Mouse (Mus musculus): ENCODE results near the gene Mcemp1. TPM values are rescaled to one million over a fixed set of nuclear protein-coding genes. Genes with fewer than 3 reads are reported as not detected.

Gene Mcemp1
- not detected for polyA plus RNA-seq (2015; fragmentation: Illumina TruSeq; extraction: RNeasy Lipid Tissue Mini Kit (QIAGEN cat#74804); ENCODE audit: insufficient read depth, low read depth, low replicate concordance)

GRCm38 (mm10) chr8:3665507-3665906 lies at the start of gene Mcemp1:
Mcemp1 (plus strand) TSS chr8:3665754.

GRCm38 (mm10) chr8:3621199-3621970 lies 44.2 kb upstream of the Mcemp1 start, which contains the start of the genes Xab2 and Pet100:
Xab2 (minus strand) TSS chr8:3621316.
Pet100 (plus strand) TSS chr8:3621548.

GRCm38 (mm10) chr8:3625445-3625844 lies 40.1 kb upstream of the Mcemp1 start, which contains the start of gene Pcp2:
Pcp2 (minus strand) TSS chr8:3625545.

GRCm38 (mm10) chr8:3630647-3631477 lies 34.7 kb upstream of the Mcemp1 start, which contains the start of gene Stxbp2:
Stxbp2 (plus strand) TSS chr8:3630955.

GRCm38 (mm10) chr8:3655526-3655925 lies 10.0 kb upstream of the Mcemp1 start, which contains the start of gene Retn:
Retn (plus strand) TSS chr8:3655770.

GRCm38 (mm10) chr8:3671980-3672491 lies 6.5 kb downstream of the Mcemp1 start, which contains the start of gene Fcor:
Fcor (minus strand) TSS chr8:3672362.

GRCm38 (mm10) chr8:3676131-3676992 lies 10.8 kb downstream of the Mcemp1 start, which contains the start of gene Trappc5:
Trappc5 (plus strand) TSS chr8:3676299.

GRCm38 (mm10) chr8:3694121-3694520 lies 28.6 kb downstream of the Mcemp1 start, which contains the start of gene Fcer2a:
Fcer2a (minus strand) TSS chr8:3694175.

Other genes starting within 250 kb of the Mcemp1 start
- 7.6 TPM for gene Pex11g, start 198.1 kb upstream of the Mcemp1 start, polyA plus RNA-seq (2015; fragmentation: Illumina TruSeq; extraction: RNeasy Lipid Tissue Mini Kit (QIAGEN cat#74804); ENCODE audit: insufficient read depth, low read depth, low replicate concordance)
- not detected for gene Tex45, start 194.9 kb upstream of the Mcemp1 start, polyA plus RNA-seq (2015; fragmentation: Illumina TruSeq; extraction: RNeasy Lipid Tissue Mini Kit (QIAGEN cat#74804); ENCODE audit: insufficient read depth, low read depth, low replicate concordance)
- gene Zfp358, start 172.6 kb upstream of the Mcemp1 start, polyA plus RNA-seq (2015; fragmentation: Illumina TruSeq; extraction: RNeasy Lipid Tissue Mini Kit (QIAGEN cat#74804); ENCODE audit: insufficient read depth, low read depth, low replicate concordance): 4.5 TPM
- gene Mcoln1, start 165.3 kb upstream of the Mcemp1 start, polyA plus RNA-seq (2015; fragmentation: Illumina TruSeq; extraction: RNeasy Lipid Tissue Mini Kit (QIAGEN cat#74804); ENCODE audit: insufficient read depth, low read depth, low replicate concordance): 19.2 TPM
- gene Pnpla6, start 150.4 kb upstream of the Mcemp1 start, polyA plus RNA-seq (2015; fragmentation: Illumina TruSeq; extraction: RNeasy Lipid Tissue Mini Kit (QIAGEN cat#74804); ENCODE audit: insufficient read depth, low read depth, low replicate concordance): 17.7 TPM
- gene C330021F23Rik, start 97.8 kb upstream of the Mcemp1 start, polyA plus RNA-seq (2015; fragmentation: Illumina TruSeq; extraction: RNeasy Lipid Tissue Mini Kit (QIAGEN cat#74804); ENCODE audit: insufficient read depth, low read depth, low replicate concordance): not detected
- gene Camsap3, start 78.5 kb upstream of the Mcemp1 start, polyA plus RNA-seq (2015; fragmentation: Illumina TruSeq; extraction: RNeasy Lipid Tissue Mini Kit (QIAGEN cat#74804); ENCODE audit: insufficient read depth, low read depth, low replicate concordance): 25.9 TPM
- gene Xab2, start 44.4 kb upstream of the Mcemp1 start, polyA plus RNA-seq (2015; fragmentation: Illumina TruSeq; extraction: RNeasy Lipid Tissue Mini Kit (QIAGEN cat#74804); ENCODE audit: insufficient read depth, low read depth, low replicate concordance): 8.2 TPM
- gene Pet100, start 44.2 kb upstream of the Mcemp1 start, polyA plus RNA-seq (2015; fragmentation: Illumina TruSeq; extraction: RNeasy Lipid Tissue Mini Kit (QIAGEN cat#74804); ENCODE audit: insufficient read depth, low read depth, low replicate concordance): 18.4 TPM
- gene Pcp2, start 40.2 kb upstream of the Mcemp1 start, polyA plus RNA-seq (2015; fragmentation: Illumina TruSeq; extraction: RNeasy Lipid Tissue Mini Kit (QIAGEN cat#74804); ENCODE audit: insufficient read depth, low read depth, low replicate concordance): not detected
- gene Stxbp2, start 34.8 kb upstream of the Mcemp1 start, polyA plus RNA-seq (2015; fragmentation: Illumina TruSeq; extraction: RNeasy Lipid Tissue Mini Kit (QIAGEN cat#74804); ENCODE audit: insufficient read depth, low read depth, low replicate concordance): 86.7 TPM
- 15.3 TPM for gene Retn, start 10.0 kb upstream of the Mcemp1 start, polyA plus RNA-seq (2015; fragmentation: Illumina TruSeq; extraction: RNeasy Lipid Tissue Mini Kit (QIAGEN cat#74804); ENCODE audit: insufficient read depth, low read depth, low replicate concordance)
- 4.2 TPM for gene Fcor, start 6.6 kb downstream of the Mcemp1 start, polyA plus RNA-seq (2015; fragmentation: Illumina TruSeq; extraction: RNeasy Lipid Tissue Mini Kit (QIAGEN cat#74804); ENCODE audit: insufficient read depth, low read depth, low replicate concordance)
- 4.5 TPM for gene Trappc5, start 10.5 kb downstream of the Mcemp1 start, polyA plus RNA-seq (2015; fragmentation: Illumina TruSeq; extraction: RNeasy Lipid Tissue Mini Kit (QIAGEN cat#74804); ENCODE audit: insufficient read depth, low read depth, low replicate concordance)
- not detected for gene Fcer2a, start 28.4 kb downstream of the Mcemp1 start, polyA plus RNA-seq (2015; fragmentation: Illumina TruSeq; extraction: RNeasy Lipid Tissue Mini Kit (QIAGEN cat#74804); ENCODE audit: insufficient read depth, low read depth, low replicate concordance)
- not detected for gene Clec4g, start 54.9 kb downstream of the Mcemp1 start, polyA plus RNA-seq (2015; fragmentation: Illumina TruSeq; extraction: RNeasy Lipid Tissue Mini Kit (QIAGEN cat#74804); ENCODE audit: insufficient read depth, low read depth, low replicate concordance)
- 1.0 TPM for gene Cd209a, start 83.2 kb downstream of the Mcemp1 start, polyA plus RNA-seq (2015; fragmentation: Illumina TruSeq; extraction: RNeasy Lipid Tissue Mini Kit (QIAGEN cat#74804); ENCODE audit: insufficient read depth, low read depth, low replicate concordance)
- gene Cd209e, start 188.6 kb downstream of the Mcemp1 start, polyA plus RNA-seq (2015; fragmentation: Illumina TruSeq; extraction: RNeasy Lipid Tissue Mini Kit (QIAGEN cat#74804); ENCODE audit: insufficient read depth, low read depth, low replicate concordance): not detected
- not detected for gene Cd209d, start 212.8 kb downstream of the Mcemp1 start, polyA plus RNA-seq (2015; fragmentation: Illumina TruSeq; extraction: RNeasy Lipid Tissue Mini Kit (QIAGEN cat#74804); ENCODE audit: insufficient read depth, low read depth, low replicate concordance)

Measured in pancreas, adult 10 weeks (tissue).